Mouse (Mus musculus): ENCODE results near the gene Cdca4. TPM values are rescaled to one million over a fixed set of nuclear protein-coding genes. Genes with fewer than 3 reads are reported as not detected.
A peak's percentile ranks its signal among the peaks of the same experiment; 100 is the strongest.

Cdca4 gene
- total and polyA plus RNA-seq, 3 experiments = 78.0 to 128 (median 78.0) TPM

DNA sequence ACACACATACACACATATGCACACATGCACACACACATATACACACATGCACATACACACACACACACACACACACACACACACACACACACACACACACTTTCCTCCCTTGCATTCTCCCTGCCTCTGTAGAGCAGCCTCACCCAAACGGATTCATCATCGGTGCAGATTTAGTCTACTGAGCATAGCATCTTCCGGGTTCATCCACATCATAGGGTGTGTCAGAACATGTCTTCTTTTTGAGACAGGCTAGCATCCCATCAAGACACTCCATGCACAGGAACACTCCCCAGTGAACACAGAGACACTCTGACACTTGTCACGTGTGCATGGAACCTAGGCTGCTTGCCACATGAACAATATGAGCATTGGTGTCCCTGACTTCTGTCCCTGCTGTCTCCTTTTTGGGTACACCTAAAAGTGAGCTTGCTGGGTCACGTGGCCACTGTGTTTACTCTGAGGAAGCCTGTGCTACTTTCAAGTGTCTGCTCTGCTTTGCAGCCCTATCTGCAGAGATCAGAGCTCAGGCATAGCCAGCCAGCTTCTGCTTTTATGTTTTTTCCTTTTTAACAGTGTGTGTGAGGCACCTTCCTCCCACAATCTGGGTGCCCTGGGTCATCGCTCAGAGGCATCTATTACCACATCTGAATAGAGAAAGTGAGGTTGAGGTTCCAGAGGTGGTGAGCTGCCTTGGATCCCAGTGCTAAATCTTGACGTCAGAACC lies 25.5 kb upstream of the Cdca4 start:
- H3K4me1 ChIP-seq (ENCODE audit: control insufficient read depth in 1 of 2, insufficient read depth in 2 of 2) = peaks cover 22 to 71% of the 10 kb centered on the region in 2 experiments
- H3K9ac ChIP-seq (ENCODE audit: insufficient read depth, low read depth) = no peak overlapping the region
- H3K79me2 ChIP-seq (replicated peaks; ENCODE audit: control insufficient read depth, extremely low read depth, insufficient read depth, poor library complexity, severe bottlenecking) = peaks cover 61% of the 10 kb centered on the region
- TF ChIP-seq POLR2AphosphoS2 (IDR thresholded peaks at IDR 0.05; ENCODE audit: low read depth, low read length) (no peak), NELFE (IDR thresholded peaks at IDR 0.05; ENCODE audit: low read depth, low read length) (no peak), ELF1 (IDR thresholded peaks at IDR 0.05; ENCODE audit: low read depth, low read length) (no peak), CHD1 (IDR thresholded peaks at IDR 0.05; ENCODE audit: low read depth, low read length) (no peak)
- dilution Hi-C loops (cut with MboI; ENCODE audit: extremely low pct_ligation_motif_present, extremely low pct_unique_long_range_greater_than_20kb, low sequenced_read_pairs) = no loop called here
- DNase-seq (ENCODE audit: extremely low read depth) = no peak
- H3K36me3 ChIP-seq (replicated peaks in 1 of 2; ENCODE audit: control insufficient read depth in 1 of 2, insufficient read depth in 1 of 2, low read length in 1 of 2) = peaks cover 75 to 91% of the 10 kb centered on the region in 2 experiments
- H3K27ac ChIP-seq (ENCODE audit: insufficient read depth, low read depth) = no peak overlapping the region
- no peak overlapping the region for H3K4me2 ChIP-seq (ENCODE audit: insufficient read depth, low read depth, poor library complexity, severe bottlenecking)
- in situ Hi-C loops (cut with MboI; ENCODE audit: low pct_ligation_motif_present, low pct_unique_long_range_greater_than_20kb, low sequenced_read_pairs) = loop anchor here (10.0 kb wide), 1 partner anchor 200 kb away; no protein-coding TSS in a partner anchor
- H3K9me3 ChIP-seq (replicated peaks; ENCODE audit: low read length) = no peaks in the 10 kb centered on the region
- H3K27me3 ChIP-seq (replicated peaks) = no peaks in the 10 kb centered on the region
- H3K4me3 ChIP-seq (replicated peaks in 1 of 3; ENCODE audit: low read depth in 2 of 3, low read length in 2 of 3, poor library complexity in 1 of 3) = no peak overlapping the region

DNA sequence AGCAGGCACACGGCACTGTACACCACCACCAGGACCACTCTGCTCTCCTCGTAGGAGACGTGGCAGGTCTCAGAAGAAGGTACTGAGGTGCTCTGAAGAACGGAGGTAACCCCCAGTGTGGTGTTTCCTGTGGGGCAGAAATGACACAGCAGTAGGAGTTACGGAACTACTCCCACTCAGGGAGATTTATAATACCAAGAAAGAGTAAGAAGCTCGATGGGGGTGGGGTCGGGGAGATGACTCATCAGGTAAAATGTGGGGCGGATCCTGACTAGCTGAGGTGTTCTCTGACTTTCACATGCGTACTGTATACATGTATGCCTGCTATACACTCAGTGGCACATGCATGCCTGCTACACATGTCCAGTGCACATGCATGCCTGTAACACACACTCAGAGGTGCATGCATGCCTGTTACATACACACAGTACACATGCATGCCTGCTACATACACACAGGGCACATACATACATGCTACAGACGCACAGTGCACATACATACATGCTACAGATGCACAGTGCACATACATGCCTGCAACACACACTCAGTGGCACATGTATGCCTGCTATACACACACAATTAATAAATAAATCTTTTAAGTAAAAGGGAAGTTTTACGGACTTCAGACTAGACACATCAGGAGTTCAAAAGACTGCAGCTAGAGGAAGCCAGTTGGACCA lies 24.0 kb upstream of the Cdca4 start:
- no peak for TF ChIP-seq RAD21 (IDR thresholded peaks at IDR 0.05; ENCODE audit: low read depth, low read length)
- no peak for TF ChIP-seq BHLHE40 (IDR thresholded peaks at IDR 0.05; ENCODE audit: low read depth, low read length)
- TF ChIP-seq HCFC1 (IDR thresholded peaks at IDR 0.05; ENCODE audit: low read depth, low read length) = no peak
- TF ChIP-seq NELFE (IDR thresholded peaks at IDR 0.05; ENCODE audit: low read depth, low read length) = no peak
- no peak for TF ChIP-seq ZNF384 (IDR thresholded peaks at IDR 0.05; ENCODE audit: low read depth, low read length)
- no peak for TF ChIP-seq PAX5 (IDR thresholded peaks at IDR 0.05; ENCODE audit: low read length)
- no peak for TF ChIP-seq IRF4 (IDR thresholded peaks at IDR 0.05; ENCODE audit: low read depth, low read length)
- TF ChIP-seq TBP (conservative IDR thresholded peaks at IDR 0.05; ENCODE audit: low read depth, low read length) = no peak
- no peak for TF ChIP-seq USF2 (conservative IDR thresholded peaks at IDR 0.05; ENCODE audit: low read depth, low read length)
- no peak for TF ChIP-seq MAZ (IDR thresholded peaks at IDR 0.05; ENCODE audit: low read depth, low read length)
- Histone ChIP-seq H3K27ac (ENCODE audit: insufficient read depth, low read depth) (peak overlapping the region; percentile 22; the same call in 1 of the 2 replicates), H3K9me3 (replicated peaks; ENCODE audit: low read length) (peaks cover under 1% of the 10 kb centered on the region), H3K9ac (ENCODE audit: insufficient read depth, low read depth) (no peak overlapping the region), H3K36me3 (replicated peaks in 1 of 2; ENCODE audit: control insufficient read depth in 1 of 2, insufficient read depth in 1 of 2, low read length in 1 of 2) (peaks cover 70 to 83% of the 10 kb centered on the region in 2 experiments), H3K79me2 (replicated peaks; ENCODE audit: control insufficient read depth, extremely low read depth, insufficient read depth, poor library complexity, severe bottlenecking) (peaks cover 46% of the 10 kb centered on the region), H3K27me3 (replicated peaks) (no peaks in the 10 kb centered on the region), H3K4me1 (ENCODE audit: control insufficient read depth in 1 of 2, insufficient read depth in 2 of 2) (peaks cover 15 to 76% of the 10 kb centered on the region in 2 experiments), H3K4me3 (replicated peaks in 1 of 3; ENCODE audit: low read depth in 2 of 3, low read length in 2 of 3, poor library complexity in 1 of 3) (peak overlapping the region in 1 of 3 experiments; percentile 29), H3K4me2 (ENCODE audit: insufficient read depth, low read depth, poor library complexity, severe bottlenecking) (no peak overlapping the region)
- dilution Hi-C loops (cut with MboI; ENCODE audit: extremely low pct_ligation_motif_present, extremely low pct_unique_long_range_greater_than_20kb, low sequenced_read_pairs) (no loop called here), in situ Hi-C loops (cut with MboI; ENCODE audit: low pct_ligation_motif_present, low pct_unique_long_range_greater_than_20kb, low sequenced_read_pairs) (loop anchor here (10.0 kb wide), 1 partner anchor 198 kb away; no protein-coding TSS in a partner anchor)
- no peak for DNase-seq (ENCODE audit: extremely low read depth)
